Mouse (Mus musculus): Measurements from ENCODE around the gene Tdo2. TPM values are rescaled to one million over a fixed set of nuclear protein-coding genes. Genes with fewer than 3 reads are reported as not detected.

Gene Tdo2
- polyA plus RNA-seq, 2 experiments, result 0.03 TPM; not detected in 1

GRCm38 (mm10) chr3:81924931-81925330 is 51.1 kb downstream of the Tdo2 start:
- ATAC-seq (ENCODE audit: low FRiP score, low read depth), result no peak
- H3K4me2 ChIP-seq (replicated peaks; ENCODE audit: low read depth, low read length, severe bottlenecking), result no peak overlapping the region
- 0% methylated on average over 1 of the region's 1 CpGs for WGBS

GRCm38 (mm10) chr3:81922910-81923309 is 53.1 kb downstream of the Tdo2 start:
- no peaks in the 10 kb centered on the region for H3K27me3 ChIP-seq (ENCODE audit: control insufficient read depth, insufficient read depth, low read length)
- H3K9ac ChIP-seq (ENCODE audit: low read depth, low read length, severe bottlenecking), result no peak overlapping the region
- no peaks in the 10 kb centered on the region for H3K36me3 ChIP-seq (ENCODE audit: control insufficient read depth, insufficient read depth, low read length)
- H3K27ac ChIP-seq (replicated peaks; ENCODE audit: low read depth, low read length), result no peak overlapping the region
- DNase-seq (ENCODE audit: low spot score) (no peak), ATAC-seq (ENCODE audit: low FRiP score, low read depth) (no peak)
- no peak overlapping the region for H3K4me2 ChIP-seq (replicated peaks; ENCODE audit: low read depth, low read length, severe bottlenecking)
- peaks cover 3% of the 10 kb centered on the region; the same call in 1 of the 2 replicates for H3K4me1 ChIP-seq (ENCODE audit: control insufficient read depth, insufficient read depth, low read length)
- no peaks in the 10 kb centered on the region for H3K9me3 ChIP-seq (ENCODE audit: control insufficient read depth, low read length)
- TF ChIP-seq POLR2A (IDR thresholded peaks at IDR 0.05; ENCODE audit: borderline replicate concordance, extremely low read depth, insufficient read depth, insufficient read length), result no peak
- H3K4me3 ChIP-seq (replicated peaks; ENCODE audit: low read length), result no peak overlapping the region
- 69% methylated on average over 4 of the region's 4 CpGs for WGBS

More at GRCm38 (mm10) chr3:81924931-81925330, 51.1 kb downstream of the Tdo2 start:
- no peak overlapping the region for H3K4me3 ChIP-seq (replicated peaks; ENCODE audit: low read length)
- no peak overlapping the region for H3K9ac ChIP-seq (ENCODE audit: low read depth, low read length, severe bottlenecking)
- H3K36me3 ChIP-seq (ENCODE audit: control insufficient read depth, insufficient read depth, low read length), result no peaks in the 10 kb centered on the region
- peak; percentile 77 for DNase-seq (ENCODE audit: low spot score)
- TF ChIP-seq POLR2A (IDR thresholded peaks at IDR 0.05; ENCODE audit: borderline replicate concordance, extremely low read depth, insufficient read depth, insufficient read length), result no peak
- H3K27me3 ChIP-seq (ENCODE audit: control insufficient read depth, insufficient read depth, low read length), result no peaks in the 10 kb centered on the region
- no peak overlapping the region for H3K27ac ChIP-seq (replicated peaks; ENCODE audit: low read depth, low read length)
- H3K4me1 ChIP-seq (ENCODE audit: control insufficient read depth, insufficient read depth, low read length), result peaks cover 3% of the 10 kb centered on the region; the same call in 1 of the 2 replicates
- no peaks in the 10 kb centered on the region for H3K9me3 ChIP-seq (ENCODE audit: control insufficient read depth, low read length)

DNA sequence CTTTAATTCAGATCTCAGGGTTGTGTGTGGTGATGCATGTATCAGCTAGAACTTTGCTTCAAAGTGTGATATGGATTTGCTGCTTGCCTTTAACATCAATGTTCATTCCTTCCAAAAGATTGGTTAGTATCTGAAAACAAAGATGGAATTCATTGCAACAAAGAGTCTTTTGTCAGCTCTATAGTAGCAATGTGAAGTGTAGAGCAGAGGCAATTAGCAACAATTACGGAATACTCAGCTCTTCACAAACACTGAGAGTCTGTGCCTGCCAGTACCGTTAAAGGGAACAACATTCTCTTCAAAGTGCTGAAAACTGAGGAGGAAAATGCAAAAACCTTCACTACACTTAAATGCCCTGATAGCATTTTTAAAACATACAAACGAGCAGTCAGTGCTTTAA is 56.3 kb downstream of the Tdo2 start:
- no peaks in the 10 kb centered on the region for H3K27me3 ChIP-seq (ENCODE audit: control insufficient read depth, insufficient read depth, low read length)
- DNase-seq (ENCODE audit: low spot score) (no peak), ATAC-seq (ENCODE audit: low FRiP score, low read depth) (no peak)
- TF ChIP-seq POLR2A (IDR thresholded peaks at IDR 0.05; ENCODE audit: borderline replicate concordance, extremely low read depth, insufficient read depth, insufficient read length), result no peak
- H3K4me3 ChIP-seq (replicated peaks; ENCODE audit: low read length), result no peak overlapping the region
- H3K9me3 ChIP-seq (ENCODE audit: control insufficient read depth, low read length), result no peaks in the 10 kb centered on the region
- no peak overlapping the region for H3K9ac ChIP-seq (ENCODE audit: low read depth, low read length, severe bottlenecking)
- H3K4me2 ChIP-seq (replicated peaks; ENCODE audit: low read depth, low read length, severe bottlenecking), result no peak overlapping the region
- H3K4me1 ChIP-seq (ENCODE audit: control insufficient read depth, insufficient read depth, low read length), result no peaks in the 10 kb centered on the region
- H3K36me3 ChIP-seq (ENCODE audit: control insufficient read depth, insufficient read depth, low read length), result no peaks in the 10 kb centered on the region
- WGBS, result 36% methylated on average over 3 of the region's 3 CpGs
- H3K27ac ChIP-seq (replicated peaks; ENCODE audit: low read depth, low read length), result no peak overlapping the region

DNA sequence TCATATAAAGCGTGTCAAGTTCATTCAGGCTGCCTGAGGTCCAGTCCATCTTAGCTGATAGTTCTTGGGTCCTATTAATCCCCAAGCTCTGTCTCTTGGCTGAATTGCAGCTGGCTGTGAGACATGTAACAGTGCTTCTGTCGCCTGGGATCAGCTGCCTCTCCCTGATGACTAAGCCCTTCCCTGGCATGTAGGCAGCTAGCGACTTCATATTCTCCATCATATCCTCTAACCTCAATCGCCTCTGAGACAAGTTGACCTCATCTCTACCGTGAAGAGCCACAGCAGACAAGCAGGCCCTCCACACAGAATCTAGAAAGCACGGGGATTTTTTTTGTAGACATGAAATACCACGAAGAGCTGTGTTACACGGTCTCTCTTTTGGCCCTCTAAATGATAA is 57.8 kb downstream of the Tdo2 start:
- ATAC-seq (ENCODE audit: low FRiP score, low read depth) (no peak), DNase-seq (ENCODE audit: low spot score) (no peak)
- TF ChIP-seq POLR2A (IDR thresholded peaks at IDR 0.05; ENCODE audit: borderline replicate concordance, extremely low read depth, insufficient read depth, insufficient read length), result no peak
- Histone ChIP-seq H3K4me3 (replicated peaks; ENCODE audit: low read length) (no peak overlapping the region), H3K9ac (ENCODE audit: low read depth, low read length, severe bottlenecking) (no peak overlapping the region), H3K9me3 (ENCODE audit: control insufficient read depth, low read length) (no peaks in the 10 kb centered on the region), H3K36me3 (ENCODE audit: control insufficient read depth, insufficient read depth, low read length) (no peaks in the 10 kb centered on the region), H3K4me2 (replicated peaks; ENCODE audit: low read depth, low read length, severe bottlenecking) (no peak overlapping the region), H3K4me1 (ENCODE audit: control insufficient read depth, insufficient read depth, low read length) (no peaks in the 10 kb centered on the region), H3K27me3 (ENCODE audit: control insufficient read depth, insufficient read depth, low read length) (no peaks in the 10 kb centered on the region), H3K27ac (replicated peaks; ENCODE audit: low read depth, low read length) (no peak overlapping the region)
- WGBS, result 87% methylated on average over 8 of the region's 8 CpGs

DNA sequence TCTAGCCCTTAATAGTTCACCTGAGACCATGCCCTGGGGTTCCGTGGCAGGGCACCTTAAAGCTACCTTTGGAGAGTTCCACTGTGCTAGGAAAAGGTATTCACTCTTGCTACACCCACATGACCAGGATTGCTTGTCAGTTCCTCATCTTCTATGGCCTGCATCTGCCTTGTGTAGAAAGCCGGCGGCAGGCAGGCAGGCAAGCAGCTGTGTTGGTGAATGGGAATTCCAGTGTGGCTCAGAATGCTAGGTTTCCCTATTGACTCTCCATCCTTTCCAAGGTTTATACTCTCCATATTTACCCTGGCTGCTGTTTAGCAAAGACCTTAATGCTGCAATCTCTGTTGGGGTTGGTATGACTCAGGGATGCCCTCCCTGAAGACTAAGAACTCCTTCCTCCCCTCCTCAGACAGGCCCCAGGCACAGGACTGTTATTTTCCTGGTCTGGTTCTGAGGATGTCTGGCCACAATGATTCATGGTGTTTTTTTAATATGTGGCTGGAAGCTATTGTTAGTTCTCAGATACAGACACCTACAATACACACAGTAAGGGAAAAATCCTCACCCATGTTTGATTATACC is 58.6 kb downstream of the Tdo2 start:
- no peaks in the 10 kb centered on the region for H3K36me3 ChIP-seq (ENCODE audit: control insufficient read depth, insufficient read depth, low read length)
- ATAC-seq (ENCODE audit: low FRiP score, low read depth) (no peak), DNase-seq (ENCODE audit: low spot score) (no peak)
- no peak overlapping the region for H3K4me3 ChIP-seq (replicated peaks; ENCODE audit: low read length)
- H3K27me3 ChIP-seq (ENCODE audit: control insufficient read depth, insufficient read depth, low read length), result no peaks in the 10 kb centered on the region
- H3K9ac ChIP-seq (ENCODE audit: low read depth, low read length, severe bottlenecking), result no peak overlapping the region
- 81% methylated on average over 3 of the region's 3 CpGs for WGBS
- no peak for TF ChIP-seq POLR2A (IDR thresholded peaks at IDR 0.05; ENCODE audit: borderline replicate concordance, extremely low read depth, insufficient read depth, insufficient read length)
- H3K4me2 ChIP-seq (replicated peaks; ENCODE audit: low read depth, low read length, severe bottlenecking), result no peak overlapping the region
- H3K27ac ChIP-seq (replicated peaks; ENCODE audit: low read depth, low read length), result no peak overlapping the region
- no peaks in the 10 kb centered on the region for H3K9me3 ChIP-seq (ENCODE audit: control insufficient read depth, low read length)
- no peaks in the 10 kb centered on the region for H3K4me1 ChIP-seq (ENCODE audit: control insufficient read depth, insufficient read depth, low read length)

Measured in limb, embryonic 14.5 days (tissue).